Mouse (Mus musculus): ENCODE data around the gene Tmem258. TPM values are rescaled to one million over a fixed set of nuclear protein-coding genes. Genes with fewer than 3 reads are reported as not detected.

Gene Tmem258
- polyA plus RNA-seq, 1 experiment, result 291 TPM

GRCm38 (mm10) chr19:10203146-10203847 lies 517 bp upstream of the Tmem258 start:
- H3K4me3 ChIP-seq, result peak overlapping the region; percentile 91
- peaks cover 14% of the 10 kb centered on the region for H3K36me3 ChIP-seq (ENCODE audit: control insufficient read depth, insufficient read depth)
- TF ChIP-seq TCF12 (IDR thresholded peaks at IDR 0.05; ENCODE audit: insufficient read depth, poor library complexity, severe bottlenecking) (no peak), POLR2A (IDR thresholded peaks at IDR 0.05; ENCODE audit: insufficient read length, low read depth) (no peak), USF1 (IDR thresholded peaks at IDR 0.05; ENCODE audit: low read depth) (no peak), MAX (IDR thresholded peaks at IDR 0.05; ENCODE audit: low read depth) (no peak), TCF3 (IDR thresholded peaks at IDR 0.05; ENCODE audit: insufficient read length, low read depth) (no peak), CEBPB (IDR thresholded peaks at IDR 0.05; ENCODE audit: insufficient read depth, poor library complexity, severe bottlenecking) (no peak), REST (IDR thresholded peaks at IDR 0.05; ENCODE audit: insufficient read depth, insufficient read length) (no peak), POLR2AphosphoS2 (IDR thresholded peaks at IDR 0.05; ENCODE audit: insufficient read length, low read depth) (no peak), E2F4 (IDR thresholded peaks at IDR 0.05; ENCODE audit: insufficient read depth) (no peak), MYOG (IDR thresholded peaks at IDR 0.05; ENCODE audit: control insufficient read depth in 1 of 3, insufficient read depth in 1 of 3, insufficient read length in 2 of 3, low read depth in 2 of 3) (no peak), MYOD1 (IDR thresholded peaks at IDR 0.05; ENCODE audit: control insufficient read depth in 1 of 3, insufficient read length in 2 of 3, low read depth in 2 of 3) (no peak), SRF (IDR thresholded peaks at IDR 0.05; ENCODE audit: control insufficient read depth, insufficient read length, low read depth) (no peak)
- no peaks in the 10 kb centered on the region for H3K27me3 ChIP-seq (ENCODE audit: control insufficient read depth, insufficient read depth, insufficient read length)
- H3ac ChIP-seq (ENCODE audit: control insufficient read depth, insufficient read length), result peak overlapping the region; percentile 38
- H3K4me2 ChIP-seq (ENCODE audit: low read depth), result peak overlapping the region; percentile 97
- H3K79me2 ChIP-seq (ENCODE audit: control insufficient read depth, insufficient read depth), result peaks cover 42% of the 10 kb centered on the region

GRCm38 (mm10) chr19:10204616-10205001 lies 795 bp downstream of the Tmem258 start:
- Histone ChIP-seq H3K4me3 (peak overlapping the region; percentile 91), H3K36me3 (ENCODE audit: control insufficient read depth, insufficient read depth) (peaks cover 10% of the 10 kb centered on the region), H3K4me2 (ENCODE audit: low read depth) (peak overlapping the region; percentile 97), H3K27me3 (ENCODE audit: control insufficient read depth, insufficient read depth, insufficient read length) (no peaks in the 10 kb centered on the region), H3K79me2 (ENCODE audit: control insufficient read depth, insufficient read depth) (peaks cover 42% of the 10 kb centered on the region), H3ac (ENCODE audit: control insufficient read depth, insufficient read length) (peak overlapping the region; percentile 38)
- TF ChIP-seq USF1 (IDR thresholded peaks at IDR 0.05; ENCODE audit: low read depth) (no peak), MAX (IDR thresholded peaks at IDR 0.05; ENCODE audit: low read depth) (no peak), TCF12 (IDR thresholded peaks at IDR 0.05; ENCODE audit: insufficient read depth, poor library complexity, severe bottlenecking) (no peak), CEBPB (IDR thresholded peaks at IDR 0.05; ENCODE audit: insufficient read depth, poor library complexity, severe bottlenecking) (0 out of 2 replicates have a peak, but pooled peaks have one; percentile 3), POLR2AphosphoS2 (IDR thresholded peaks at IDR 0.05; ENCODE audit: insufficient read length, low read depth) (no peak), TCF3 (IDR thresholded peaks at IDR 0.05; ENCODE audit: insufficient read length, low read depth) (no peak), MYOD1 (IDR thresholded peaks at IDR 0.05; ENCODE audit: control insufficient read depth in 1 of 3, insufficient read length in 2 of 3, low read depth in 2 of 3) (no peak)

GRCm38 (mm10) chr19:10205051-10205450 lies 1.2 kb downstream of the Tmem258 start:
- H3K79me2 ChIP-seq (ENCODE audit: control insufficient read depth, insufficient read depth), result peaks cover 42% of the 10 kb centered on the region
- no peak overlapping the region for H3ac ChIP-seq (ENCODE audit: control insufficient read depth, insufficient read length)
- no peak for TF ChIP-seq POLR2A (IDR thresholded peaks at IDR 0.05; ENCODE audit: insufficient read length, low read depth)
- TF ChIP-seq MYOD1 (IDR thresholded peaks at IDR 0.05; ENCODE audit: control insufficient read depth in 1 of 3, insufficient read length in 2 of 3, low read depth in 2 of 3), result no peak
- TF ChIP-seq USF1 (IDR thresholded peaks at IDR 0.05; ENCODE audit: low read depth), result no peak
- TF ChIP-seq SRF (IDR thresholded peaks at IDR 0.05; ENCODE audit: control insufficient read depth, insufficient read length, low read depth), result no peak
- no peak for TF ChIP-seq MYOG (IDR thresholded peaks at IDR 0.05; ENCODE audit: control insufficient read depth in 1 of 3, insufficient read depth in 1 of 3, insufficient read length in 2 of 3, low read depth in 2 of 3)
- no peak for TF ChIP-seq TCF3 (IDR thresholded peaks at IDR 0.05; ENCODE audit: insufficient read length, low read depth)
- TF ChIP-seq E2F4 (IDR thresholded peaks at IDR 0.05; ENCODE audit: insufficient read depth), result no peak
- TF ChIP-seq TCF12 (IDR thresholded peaks at IDR 0.05; ENCODE audit: insufficient read depth, poor library complexity, severe bottlenecking), result no peak
- TF ChIP-seq CEBPB (IDR thresholded peaks at IDR 0.05; ENCODE audit: insufficient read depth, poor library complexity, severe bottlenecking), result no peak
- TF ChIP-seq REST (IDR thresholded peaks at IDR 0.05; ENCODE audit: insufficient read depth, insufficient read length), result no peak
- no peak for TF ChIP-seq POLR2AphosphoS2 (IDR thresholded peaks at IDR 0.05; ENCODE audit: insufficient read length, low read depth)
- no peak for TF ChIP-seq MAX (IDR thresholded peaks at IDR 0.05; ENCODE audit: low read depth)
- no peaks in the 10 kb centered on the region for H3K27me3 ChIP-seq (ENCODE audit: control insufficient read depth, insufficient read depth, insufficient read length)
- peaks cover 10% of the 10 kb centered on the region for H3K36me3 ChIP-seq (ENCODE audit: control insufficient read depth, insufficient read depth)
- peak overlapping the region; percentile 97 for H3K4me2 ChIP-seq (ENCODE audit: low read depth)
- peak overlapping the region; percentile 91 for H3K4me3 ChIP-seq

- Histone ChIP-seq H3K4me3 (no peak overlapping the region), H3K79me2 (ENCODE audit: control insufficient read depth, insufficient read depth) (peaks cover 18% of the 10 kb centered on the region), H3K27me3 (ENCODE audit: control insufficient read depth, insufficient read depth, insufficient read length) (no peaks in the 10 kb centered on the region), H3K36me3 (ENCODE audit: control insufficient read depth, insufficient read depth) (peaks cover 10% of the 10 kb centered on the region), H3ac (ENCODE audit: control insufficient read depth, insufficient read length) (no peak overlapping the region), H3K4me2 (ENCODE audit: low read depth) (no peak overlapping the region)
- no peak for TF ChIP-seq MAX (IDR thresholded peaks at IDR 0.05; ENCODE audit: low read depth)
- no peak for TF ChIP-seq MYOD1 (IDR thresholded peaks at IDR 0.05; ENCODE audit: control insufficient read depth in 1 of 3, insufficient read length in 2 of 3, low read depth in 2 of 3)
- no peak for TF ChIP-seq MYOG (IDR thresholded peaks at IDR 0.05; ENCODE audit: control insufficient read depth in 1 of 3, insufficient read depth in 1 of 3, insufficient read length in 2 of 3, low read depth in 2 of 3)
- no peak for TF ChIP-seq TCF12 (IDR thresholded peaks at IDR 0.05; ENCODE audit: insufficient read depth, poor library complexity, severe bottlenecking)
- no peak for TF ChIP-seq USF1 (IDR thresholded peaks at IDR 0.05; ENCODE audit: low read depth)
- TF ChIP-seq REST (IDR thresholded peaks at IDR 0.05; ENCODE audit: insufficient read depth, insufficient read length), result no peak
- TF ChIP-seq TCF3 (IDR thresholded peaks at IDR 0.05; ENCODE audit: insufficient read length, low read depth), result no peak
- no peak for TF ChIP-seq POLR2AphosphoS2 (IDR thresholded peaks at IDR 0.05; ENCODE audit: insufficient read length, low read depth)
- TF ChIP-seq E2F4 (IDR thresholded peaks at IDR 0.05; ENCODE audit: insufficient read depth), result no peak
- TF ChIP-seq SRF (IDR thresholded peaks at IDR 0.05; ENCODE audit: control insufficient read depth, insufficient read length, low read depth), result no peak
- TF ChIP-seq POLR2A (IDR thresholded peaks at IDR 0.05; ENCODE audit: insufficient read length, low read depth), result no peak
- no peak for TF ChIP-seq CEBPB (IDR thresholded peaks at IDR 0.05; ENCODE audit: insufficient read depth, poor library complexity, severe bottlenecking)
These were observed 5.0 kb downstream of the Tmem258 start for GRCm38 (mm10) chr19:10208851-10209250.
